Mouse (Mus musculus) kidney, postnatal 0 days (tissue): ENCODE measurements at regions not wholly inside any gene's neighbourhood (a gene's known extent, or its start where the extent isn't known, plus 50 kb on each side); places are given as distances from the start of the nearest gene placed in this dataset.

Experiments used
- ATAC-seq: fragments of 200-750 bp; cut with Nextera tagmentation; replicated peaks from 2 replicates; pipeline ENCODE4 v1.8.0; 2017; ENCODE audit warnings: low read depth, moderate number of reproducible peaks, moderate TSS enrichment, moderate library complexity; ENCODE audit not compliant: low FRiP score
- DNase-seq: peaks from one replicate; pipeline ENCODE4 v3.0.0-alpha.2; 2016; ENCODE audit warnings: low spot score
- H3K27ac ChIP-seq: fragments of 300-500 bp; sonication (generic); 2 replicates; pipeline ENCODE4 v1.5.1; 2014; ENCODE audit warnings: mild to moderate bottlenecking
- H3K27me3 ChIP-seq: fragments of 300-500 bp; sonication (generic); 2 replicates; pipeline ENCODE4 v1.6.1; 2014; ENCODE audit warnings: low read length, mixed read lengths; ENCODE audit not compliant: insufficient read depth
- H3K36me3 ChIP-seq: fragments of 300-500 bp; sonication (generic); 2 replicates; pipeline ENCODE4 v1.6.1; 2014; ENCODE audit warnings: low read length, mixed read lengths; ENCODE audit not compliant: insufficient read depth
- H3K4me1 ChIP-seq: fragments of 300-500 bp; sonication (generic); replicated peaks from 2 replicates; pipeline ENCODE4 v1.6.1; 2014; ENCODE audit warnings: antibody characterized with exemption, low read length, mixed read lengths; ENCODE audit not compliant: insufficient read depth
- H3K4me2 ChIP-seq: fragments of 300-500 bp; sonication (generic); 2 replicates; pipeline ENCODE4 v1.6.1; 2014; ENCODE audit warnings: mild to moderate bottlenecking, low read length, moderate library complexity, mixed read lengths
- H3K4me3 ChIP-seq: fragments of 300-500 bp; sonication (generic); replicated peaks from 2 replicates; pipeline ENCODE4 v1.5.1; 2014; ENCODE audit warnings: low read depth, low read length
- H3K9ac ChIP-seq: fragments of 300-500 bp; sonication (generic); 2 replicates; pipeline ENCODE4 v1.6.1; 2014; ENCODE audit warnings: low read depth, low read length
- H3K9me3 ChIP-seq: fragments of 300-500 bp; sonication (generic); replicated peaks from 2 replicates; pipeline ENCODE4 v1.6.1; 2016; ENCODE audit warnings: low read length, inconsistent platforms, mixed read lengths
- CTCF ChIP-seq: IDR thresholded peaks from 2 replicates; pipeline ENCODE4 v1.5.1; 2016; ENCODE audit warnings: antibody characterized with exemption, low read depth, mild to moderate bottlenecking, moderate library complexity
- WGBS: fragments of 180-500 bp; shearing (Covaris S2); extraction: QIAGEN DNeasy Blood & Tissue Kit; methylation state at CpG from one replicate; pipeline ENCODE4 v1.1.7; 2014; 5-methylcytosine and 5-hydroxymethylcytosine counted together

DNA sequence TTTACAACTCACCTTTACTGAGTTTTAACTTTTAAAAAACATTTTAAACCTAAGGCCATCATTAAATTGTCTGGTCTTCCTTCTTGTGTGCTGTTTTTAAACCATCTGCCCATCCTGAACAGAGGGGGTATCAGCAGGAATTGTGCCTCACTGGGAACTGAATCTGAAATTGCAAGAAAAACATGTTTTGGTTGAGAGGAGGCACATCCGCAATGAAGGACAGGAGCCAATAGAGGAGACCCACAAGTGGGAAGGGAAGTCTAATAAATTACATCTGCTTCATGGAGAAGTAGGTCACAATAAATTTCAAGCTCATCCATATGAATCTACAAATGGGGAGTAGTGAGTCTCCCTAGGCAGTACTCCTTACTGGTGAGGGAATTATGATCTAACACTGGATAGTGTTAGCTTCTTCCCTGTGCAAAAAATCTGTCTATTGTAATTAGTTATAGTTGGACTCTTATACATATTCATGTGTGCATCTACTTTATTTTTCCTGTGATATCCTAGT, 675.5 kb upstream of the Tpk1 start:
- DNase-seq (peak; percentile 2), ATAC-seq (no peak)
- no peak overlapping the region for H3K4me2 ChIP-seq
- 47% methylated on average over 1 of the region's 1 CpGs for WGBS
- H3K36me3 ChIP-seq = no peaks in the 10 kb centered on the region
- no peaks in the 10 kb centered on the region for H3K4me1 ChIP-seq
- H3K27ac ChIP-seq = no peak overlapping the region
- H3K9ac ChIP-seq = no peak overlapping the region
- TF ChIP-seq CTCF = no peak
- no peaks in the 10 kb centered on the region for H3K27me3 ChIP-seq
- no peaks in the 10 kb centered on the region for H3K9me3 ChIP-seq
- H3K4me3 ChIP-seq = no peak overlapping the region

DNA sequence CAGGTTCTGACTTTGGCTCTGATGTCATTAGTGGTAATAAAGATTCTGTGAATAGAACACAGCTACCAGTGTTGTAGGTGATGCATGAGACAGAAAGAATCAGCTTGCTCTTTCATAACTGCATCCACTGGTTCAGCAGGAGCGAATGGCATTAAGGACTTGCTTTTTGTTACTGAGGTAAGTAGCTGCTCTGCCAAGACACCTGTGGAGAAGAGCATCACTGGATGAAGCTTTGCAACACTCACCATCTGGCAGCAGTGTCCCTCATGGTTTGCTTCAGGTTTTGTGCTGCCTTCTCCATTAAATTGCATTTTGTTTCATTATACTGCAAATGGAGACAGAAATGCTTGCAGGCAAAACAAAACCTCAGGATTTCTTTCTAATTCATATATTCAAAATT, 631.3 kb upstream of the Tpk1 start:
- Histone ChIP-seq H3K27me3 (no peaks in the 10 kb centered on the region), H3K9ac (no peak overlapping the region), H3K27ac (no peak overlapping the region), H3K4me3 (no peak overlapping the region), H3K9me3 (no peaks in the 10 kb centered on the region), H3K4me1 (no peaks in the 10 kb centered on the region), H3K36me3 (no peaks in the 10 kb centered on the region), H3K4me2 (no peak overlapping the region)
- no peak for TF ChIP-seq CTCF
- DNase-seq = no peak
- WGBS = 72% methylated on average over 1 of the region's 1 CpGs
- no peak for ATAC-seq
